ENCODE assay signal across 15 mouse cellular contexts in genomic region chr3:116197966-116198365, GRCm38 (mm10). TPM values are rescaled to one million over a fixed set of nuclear protein-coding genes. Genes with fewer than 3 reads are reported as not detected.
"Had no signal": no experiment of that assay in that cellular context is flagged by ENCODE, and none has a peak within 500 bp of the region (broad histone marks: within the 10 kb centered on the region; RNA-seq: fewer than 3 reads in every experiment).

No protein-coding gene starts in this region.

- ATAC-seq: midbrain, embryonic 16.5 days had no signal

- H3K9ac ChIP-seq: lung, embryonic 14.5 days; midbrain, embryonic 12.5 days; neural tube, embryonic 12.5 days; stomach, embryonic 15.5 days had no signal

- H3K4me1 ChIP-seq: midbrain, embryonic 10.5 days; midbrain, embryonic 12.5 days; neural tube, embryonic 12.5 days; stomach, embryonic 15.5 days had no signal

- H3K36me3 ChIP-seq: midbrain, embryonic 10.5 days; midbrain, embryonic 12.5 days; neural tube, embryonic 12.5 days; stomach, embryonic 15.5 days had no signal

- H3K9me3 ChIP-seq: midbrain, embryonic 10.5 days; midbrain, embryonic 12.5 days; neural tube, embryonic 12.5 days; stomach, embryonic 15.5 days had no signal

- DNase-seq: lung, embryonic 14.5 days; lung, postnatal 10 days; lung, postnatal 4 days; midbrain, embryonic 14.5 days; right cerebral cortex, postnatal 14 days; thymus, adult 2 months; thymus, postnatal 25 days; thymus, postnatal 4 days had no signal

- H3K4me2 ChIP-seq: lung, embryonic 14.5 days; midbrain, embryonic 12.5 days; neural tube, embryonic 12.5 days; stomach, embryonic 15.5 days had no signal

- H3K27ac ChIP-seq: midbrain, embryonic 10.5 days; midbrain, embryonic 12.5 days; neural tube, embryonic 12.5 days; stomach, embryonic 15.5 days; stomach, postnatal 0 days had no signal

- H3K4me3 ChIP-seq: midbrain, embryonic 10.5 days; midbrain, embryonic 12.5 days; myocyte; neural tube, embryonic 12.5 days; stomach, embryonic 15.5 days had no signal

- H3K27me3 ChIP-seq: midbrain, embryonic 12.5 days; neural tube, embryonic 12.5 days; stomach, embryonic 15.5 days had no signal

RNA-seq across cellular contexts. Expression of gene Gpr88, which starts 55.3 kb away (rescaled TPM):
- polyA plus RNA-seq: midbrain, embryonic 10.5 days; myocyte had no signal
